Mouse (Mus musculus) liver, embryonic 14.5 days (tissue): ENCODE results near the gene Pcgf3. TPM values are rescaled to one million over a fixed set of nuclear protein-coding genes. Genes with fewer than 3 reads are reported as not detected.
A peak's percentile ranks its signal among the peaks of the same experiment; 100 is the strongest.

Experiments
- ATAC-seq: fragments of 200-750 bp; cut with Nextera tagmentation; 2 replicates; pipeline ENCODE4 v1.8.0; 2017; ENCODE audit warnings: moderate number of reproducible peaks, mild to moderate bottlenecking, moderate library complexity; ENCODE audit not compliant: insufficient read depth
- DNase-seq, 3 experiments: peaks; one replicate each; pipeline ENCODE4 v3.0.0-alpha.2; 2012 to 2013; ENCODE audit warnings: low read depth in 3 of 3, low spot score in 3 of 3
- H3K27ac ChIP-seq: fragments of 300-500 bp; sonication (generic); 2 replicates; pipeline ENCODE4 v1.5.1; 2014; ENCODE audit warnings: moderate library complexity, mild to moderate bottlenecking, control low read depth, inconsistent platforms
- H3K27me3 ChIP-seq: fragments of 300-500 bp; sonication (generic); 2 replicates; pipeline ENCODE4 v1.6.1; 2014; ENCODE audit warnings: mild to moderate bottlenecking, low read length, moderate library complexity; ENCODE audit not compliant: control insufficient read depth, insufficient read depth
- H3K36me3 ChIP-seq: fragments of 300-500 bp; sonication (generic); replicated peaks from 2 replicates; pipeline ENCODE4 v1.6.1; 2014; ENCODE audit warnings: low read depth; ENCODE audit not compliant: control insufficient read depth, insufficient read depth
- H3K4me1 ChIP-seq, 2 experiments: fragments of 200-500 bp in 1 of 2; fragments of 300-500 bp in 1 of 2; sonication (generic) in 1 of 2; replicated peaks; 2 replicates each; pipeline ENCODE4 v1.6.1; 2012 to 2014; ENCODE audit warnings: antibody characterized with exemption in 1 of 2, inconsistent platforms in 1 of 2, low read length in 1 of 2; ENCODE audit not compliant: control insufficient read depth in 2 of 2, insufficient read depth in 2 of 2
- H3K4me2 ChIP-seq: fragments of 300-500 bp; sonication (generic); 2 replicates; pipeline ENCODE4 v1.6.1; 2014; ENCODE audit warnings: low read depth, mild to moderate bottlenecking, control low read depth, moderate library complexity
- H3K4me3 ChIP-seq, 2 experiments: fragments of 200-500 bp in 1 of 2; fragments of 300-500 bp in 1 of 2; sonication (generic) in 1 of 2; 2 replicates each; pipeline ENCODE4 v1.5.1; 2012 to 2014; ENCODE audit warnings: low read depth in 2 of 2, low read length in 2 of 2, mild to moderate bottlenecking in 2 of 2, control low read depth in 1 of 2, inconsistent platforms in 1 of 2, moderate library complexity in 1 of 2; ENCODE audit not compliant: insufficient read depth in 1 of 2
- H3K9ac ChIP-seq: fragments of 300-500 bp; sonication (generic); replicated peaks from 2 replicates; pipeline ENCODE4 v1.6.1; 2014; ENCODE audit warnings: mild to moderate bottlenecking, control low read depth, moderate library complexity
- H3K9me3 ChIP-seq: fragments of 300-500 bp; sonication (generic); 2 replicates; pipeline ENCODE4 v1.6.1; 2016; ENCODE audit warnings: low read length, mixed read lengths; ENCODE audit not compliant: control insufficient read depth
- CTCF ChIP-seq: IDR thresholded peaks from 2 replicates; pipeline ENCODE4 v1.5.1; 2016; ENCODE audit warnings: antibody characterized with exemption, low read depth, control low read depth
- EP300 ChIP-seq: IDR thresholded peaks from 2 replicates; pipeline ENCODE4 v1.6.1; 2016; ENCODE audit warnings: antibody characterized with exemption, low read depth
- WGBS: fragments of 180-500 bp; shearing (Covaris S2); extraction: QIAGEN DNeasy Blood & Tissue Kit; methylation state at CpG from one replicate; pipeline ENCODE4 v1.1.7; 2014; ENCODE audit not compliant: insufficient replicate concordance; 5-methylcytosine and 5-hydroxymethylcytosine counted together
- polyA plus RNA-seq, 2 experiments: library from polyadenylated mRNA; depleted of rRNA in 1 of 2; stranded (reverse) in 1 of 2; unstranded in 1 of 2; fragments of >200 nt; fragmentation: Nextera tagmentation in 1 of 2; extraction: Ambion mirVana in 1 of 2; gene quantifications; 2 replicates each; pipeline versions ENCODE4 v1.2.1 to v1.2.3; 2012 to 2014

Gene Pcgf3
- polyA plus RNA-seq (2012; rRNA removed), result 3.8 and 4.9 TPM in 2 replicates
- polyA plus RNA-seq (2014; fragmentation: Nextera tagmentation; extraction: Ambion mirVana), result 4.5 and 5.4 TPM in 2 replicates

DNA sequence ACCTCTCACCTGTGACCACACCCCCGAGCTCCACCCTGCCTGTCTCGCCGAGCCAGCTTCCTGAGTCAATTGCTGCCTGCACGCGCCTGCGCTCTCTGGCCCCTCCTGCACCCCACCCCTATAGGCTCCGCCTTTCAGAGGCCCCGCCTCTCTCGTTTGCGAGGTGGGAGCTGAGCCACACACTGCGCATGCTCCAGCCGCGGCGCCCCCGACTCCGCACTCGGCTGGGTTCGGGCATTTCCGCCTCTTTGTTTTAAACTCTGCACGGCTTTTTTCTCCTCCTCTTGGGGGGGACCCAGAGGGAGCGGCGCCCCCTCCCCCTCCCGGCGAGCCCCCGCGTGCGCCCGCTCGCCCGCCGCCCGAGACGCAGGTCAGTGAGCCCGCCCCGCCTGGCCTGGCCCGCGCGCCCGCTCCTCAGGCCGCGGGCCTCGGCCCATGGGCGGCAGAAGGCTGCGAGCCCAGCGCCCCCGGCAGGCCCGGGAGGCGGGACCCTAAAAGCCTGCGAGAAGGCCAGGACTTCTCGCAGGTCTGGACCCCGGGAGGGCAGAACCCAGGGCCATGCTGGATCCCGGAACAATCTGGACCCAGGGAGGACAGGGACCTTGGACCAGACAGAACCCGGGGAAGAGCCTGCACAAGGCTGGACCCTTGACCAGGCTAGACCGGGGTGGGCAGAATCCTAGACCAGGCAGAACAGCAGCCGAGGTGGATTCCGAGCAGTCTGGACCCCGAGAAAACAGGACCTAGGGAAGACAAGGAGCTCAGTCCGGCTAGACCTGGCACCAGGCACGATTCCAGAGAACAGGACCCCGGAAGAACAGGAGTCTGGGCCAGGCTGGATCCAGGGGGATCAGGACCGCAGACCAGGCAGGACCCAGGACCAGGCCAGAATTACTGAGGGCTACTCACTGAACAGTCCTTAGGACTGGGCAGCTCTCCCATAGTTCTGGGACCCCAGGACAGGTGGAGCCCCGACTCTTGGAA, at the start of gene Pcgf3:
Gene Pcgf3 (plus strand): TSS at position 151 of the 984 bp plus-strand sequence.
- H3K9me3 ChIP-seq, result no peaks in the 10 kb centered on the region
- TF ChIP-seq EP300 (no peak), CTCF (no peak)
- peak within 1 kb of the TSS; percentile 87 for H3K4me2 ChIP-seq
- H3K27ac ChIP-seq, result peak within 1 kb of the TSS; percentile 59
- H3K4me1 ChIP-seq, result peaks cover 36 to 43% of the 10 kb centered on the region in 2 experiments
- peak; percentile 87 to 91 (median 87) for DNase-seq
- peak within 1 kb of the TSS; percentile 98 for H3K9ac ChIP-seq
- peak; percentile 93 for ATAC-seq
- 2% methylated on average over 62 of the region's 62 CpGs for WGBS
- no peaks in the 10 kb centered on the region for H3K36me3 ChIP-seq
- H3K4me3 ChIP-seq, result peak within 1 kb of the TSS; percentile 87 to 94
- H3K27me3 ChIP-seq, result peaks cover 3% of the 10 kb centered on the region; the same call in 1 of the 2 replicates

GRCm38 (mm10) chr5:108414711-108415110, 46.3 kb upstream of the Pcgf3 start:
- no peak overlapping the region for H3K4me2 ChIP-seq
- no peaks in the 10 kb centered on the region for H3K27me3 ChIP-seq
- H3K9ac ChIP-seq, result no peak overlapping the region
- no peak overlapping the region for H3K4me3 ChIP-seq
- TF ChIP-seq CTCF (no peak), EP300 (no peak)
- ATAC-seq (no peak), DNase-seq (no peak)
- 42% methylated on average over 2 of the region's 2 CpGs for WGBS
- H3K4me1 ChIP-seq, result peaks cover 0 to 2% of the 10 kb centered on the region in 2 experiments; a peak in 2 of 4 replicates
- no peaks in the 10 kb centered on the region for H3K9me3 ChIP-seq
- H3K36me3 ChIP-seq, result no peaks in the 10 kb centered on the region
- H3K27ac ChIP-seq, result no peak overlapping the region

DNA sequence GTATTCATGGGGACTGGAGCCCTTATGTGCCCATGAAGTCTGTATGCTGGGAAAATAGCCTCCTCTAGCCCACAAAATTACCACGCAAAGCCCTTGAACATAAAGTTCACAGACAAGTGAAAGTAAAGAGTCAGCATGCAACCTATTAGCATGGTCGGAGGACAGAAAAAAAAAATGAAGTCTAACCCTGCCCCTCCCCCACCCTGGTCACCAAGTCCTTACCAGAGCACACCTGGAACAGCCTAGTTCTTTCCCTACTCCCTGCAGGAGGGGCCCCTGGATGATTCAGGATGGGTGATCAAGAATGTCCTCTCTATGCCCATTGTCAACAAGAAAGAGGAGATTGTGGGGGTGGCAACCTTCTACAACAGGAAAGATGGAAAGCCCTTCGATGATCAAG, 38.3 kb upstream of the Pcgf3 start:
- no peak for ATAC-seq
- 67% methylated on average over 3 of the region's 3 CpGs for WGBS

GRCm38 (mm10) chr5:108423427-108423826, 37.6 kb upstream of the Pcgf3 start:
- H3K4me3 ChIP-seq, result no peak overlapping the region
- no peaks in the 10 kb centered on the region for H3K9me3 ChIP-seq
- WGBS, result 49% methylated on average over 2 of the region's 2 CpGs
- H3K27me3 ChIP-seq, result no peaks in the 10 kb centered on the region
- no peaks in the 10 kb centered on the region for H3K36me3 ChIP-seq
- H3K27ac ChIP-seq, result no peak overlapping the region
- DNase-seq, result no peak
- peaks cover 10 to 22% of the 10 kb centered on the region in 2 experiments for H3K4me1 ChIP-seq
- TF ChIP-seq CTCF, result no peak
- TF ChIP-seq EP300, result no peak
- H3K4me2 ChIP-seq, result peak overlapping the region; percentile 13; the same call in 1 of the 2 replicates
- H3K9ac ChIP-seq, result no peak overlapping the region
- ATAC-seq, result peak; percentile 69

More for the DNA sequence above, 38.3 kb upstream of the Pcgf3 start:
- H3K27ac ChIP-seq, result no peak overlapping the region
- no peak for TF ChIP-seq CTCF
- TF ChIP-seq EP300, result no peak
- peaks cover 10 to 22% of the 10 kb centered on the region in 2 experiments for H3K4me1 ChIP-seq
- H3K4me3 ChIP-seq, result no peak overlapping the region
- H3K27me3 ChIP-seq, result no peaks in the 10 kb centered on the region
- no peaks in the 10 kb centered on the region for H3K9me3 ChIP-seq
- no peak overlapping the region for H3K9ac ChIP-seq
- H3K36me3 ChIP-seq, result no peaks in the 10 kb centered on the region
- no peak for DNase-seq
- H3K4me2 ChIP-seq, result no peak overlapping the region

DNA sequence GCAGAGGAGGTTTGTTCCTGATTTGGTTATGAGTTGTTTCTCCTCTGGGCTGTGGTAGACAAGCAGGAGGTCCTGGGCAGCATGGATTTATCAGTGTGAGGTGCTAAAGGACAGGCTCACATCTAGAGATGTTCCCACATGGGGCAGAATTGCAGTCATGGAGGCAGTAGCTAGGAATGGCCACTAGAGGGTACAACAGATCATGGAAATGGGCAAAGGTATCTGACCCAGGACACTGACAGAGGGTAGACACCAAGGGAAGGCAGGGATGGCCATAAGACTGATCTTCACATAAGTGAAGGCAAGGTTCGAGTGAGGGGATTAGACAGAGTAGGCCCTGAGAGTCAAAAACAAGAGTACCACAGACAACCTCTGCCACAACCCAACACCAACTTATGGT, 33.8 kb upstream of the Pcgf3 start:
- ATAC-seq, result 0 out of 2 replicates have a peak, but pooled peaks have one; percentile 24
- H3K27me3 ChIP-seq, result no peaks in the 10 kb centered on the region

More for the DNA sequence above, 33.8 kb upstream of the Pcgf3 start:
- Histone ChIP-seq H3K36me3 (peaks cover 13% of the 10 kb centered on the region), H3K4me1 (peaks cover 10 to 20% of the 10 kb centered on the region in 2 experiments), H3K9ac (no peak overlapping the region), H3K4me2 (no peak overlapping the region), H3K27ac (no peak overlapping the region), H3K9me3 (no peaks in the 10 kb centered on the region), H3K4me3 (no peak overlapping the region)
- no peak for TF ChIP-seq EP300
- peak; percentile 91 for TF ChIP-seq CTCF
- DNase-seq, result no peak
- WGBS, result 35% methylated on average over 1 of the region's 1 CpGs
